Comparison of ENCODE assay signal across 8 mouse cellular contexts in genomic region chr8:71487691-71488445, GRCm38 (mm10). TPM values are rescaled to one million over a fixed set of nuclear protein-coding genes. Genes with fewer than 3 reads are reported as not detected.
DNase-seq lines count a peak whose midpoint lies in the region; ATAC-seq and TF ChIP-seq lines count a peak whose summit lies in the region.

Gene Gtpbp3 (plus strand): TSS chr8:71488103.

- in situ Hi-C loops in ES-E14 (cut with MboI; ENCODE audit: low sequenced_read_pairs in 2 of 2, unreplicated experiment in 2 of 2), result no loop called here

- H3K27me3 ChIP-seq in forebrain, postnatal 0 days (ENCODE audit: insufficient read depth, low read length), result no peaks in the 10 kb centered on the region
- H3K27me3 ChIP-seq in lung, embryonic 16.5 days (ENCODE audit: control insufficient read depth, insufficient read depth, low read depth, low read length), result no peaks in the 10 kb centered on the region

- no peaks in the 10 kb centered on the region for H3K9me3 ChIP-seq in ES-E14 (ENCODE audit: control insufficient read depth, insufficient read depth, low read depth, low read length)
- H3K9me3 ChIP-seq in forebrain, postnatal 0 days (ENCODE audit: low read length), result no peaks in the 10 kb centered on the region
- H3K9me3 ChIP-seq in lung, embryonic 16.5 days (ENCODE audit: control insufficient read depth, low read length), result no peaks in the 10 kb centered on the region

- H3K36me3 ChIP-seq in ES-E14 (ENCODE audit: control insufficient read depth, insufficient read depth, low read length, poor library complexity, severe bottlenecking), result peaks cover 30% of the 10 kb centered on the region
- H3K36me3 ChIP-seq in forebrain, postnatal 0 days (ENCODE audit: insufficient read depth), result peaks cover 21% of the 10 kb centered on the region
- H3K36me3 ChIP-seq in lung, embryonic 16.5 days (ENCODE audit: control insufficient read depth, insufficient read depth, low read length), result peaks cover 10% of the 10 kb centered on the region

- peak; percentile 38 for ATAC-seq in forebrain, postnatal 0 days
- ATAC-seq in lung, embryonic 16.5 days (ENCODE audit: low read depth), result peak; percentile 61

- under 1% methylated on average over 33 of the region's 33 CpGs for WGBS in forebrain, postnatal 0 days
- under 1% methylated on average over 33 of the region's 33 CpGs for WGBS in lung, embryonic 16.5 days

- no peak for TF ChIP-seq CTCF in forebrain, postnatal 0 days (IDR thresholded peaks at IDR 0.05; ENCODE audit: low read depth)

- peak within 1 kb of the TSS; percentile 75; the same call in 1 of the 2 replicates for H3K27ac ChIP-seq in ES-E14 (ENCODE audit: insufficient read depth, low read depth, low read length, poor library complexity, severe bottlenecking)
- peak within 1 kb of the TSS; percentile 57; the same call in 1 of the 2 replicates for H3K27ac ChIP-seq in forebrain, postnatal 0 days (ENCODE audit: low read depth, low read length)
- peak within 1 kb of the TSS; percentile 94 for H3K27ac ChIP-seq in lung, embryonic 16.5 days (ENCODE audit: low read length)

- H3K4me1 ChIP-seq in ES-E14 (ENCODE audit: control insufficient read depth in 2 of 2, insufficient read depth in 2 of 2, low read length in 2 of 2, poor library complexity in 1 of 2), result peaks cover 0 to 14% of the 10 kb centered on the region in 2 experiments; a peak in 1 of 4 replicates
- H3K4me1 ChIP-seq in forebrain, postnatal 0 days (ENCODE audit: insufficient read depth), result peaks cover 5% of the 10 kb centered on the region; the same call in 1 of the 2 replicates
- H3K4me1 ChIP-seq in lung, embryonic 16.5 days (replicated peaks; ENCODE audit: control insufficient read depth, insufficient read depth, low read length), result peaks cover 16% of the 10 kb centered on the region

- peak within 1 kb of the TSS; percentile 100 for H3K4me2 ChIP-seq in forebrain, postnatal 0 days (ENCODE audit: low read depth)
- H3K4me2 ChIP-seq in lung, embryonic 16.5 days (ENCODE audit: low read depth, low read length), result peak within 1 kb of the TSS; percentile 96

- H3K4me3 ChIP-seq in ES-E14 (ENCODE audit: insufficient read depth in 1 of 2, low read depth in 1 of 2, low read length in 2 of 2, poor library complexity in 1 of 2, severe bottlenecking in 1 of 2), result peak within 1 kb of the TSS; percentile 81 to 93
- H3K4me3 ChIP-seq in forebrain, postnatal 0 days (ENCODE audit: low read depth, low read length), result peak within 1 kb of the TSS; percentile 65
- peak within 1 kb of the TSS; percentile 93 for H3K4me3 ChIP-seq in lung, embryonic 16.5 days (ENCODE audit: low read length)

- H3K9ac ChIP-seq in ES-E14 (ENCODE audit: insufficient read depth, low read depth, low read length, poor library complexity, severe bottlenecking), result peak within 1 kb of the TSS; percentile 82
- peak within 1 kb of the TSS; percentile 47 for H3K9ac ChIP-seq in forebrain, postnatal 0 days
- H3K9ac ChIP-seq in lung, embryonic 16.5 days (ENCODE audit: low read length), result peak within 1 kb of the TSS; percentile 84

- DNase-seq in ES-E14 (ENCODE audit: low read depth, low spot score), result no peak
- peak; percentile 82 to 83 for DNase-seq in cerebellum, adult 18-20 months
- DNase-seq in forebrain, postnatal 0 days, result peak; percentile 75
- peak; percentile 84 for DNase-seq in heart, postnatal 4 days
- peak; percentile 80 for DNase-seq in layer of hippocampus, adult 9-11 months
- DNase-seq in ovary, adult 18-20 months (ENCODE audit: low spot score), result peak; percentile 75
- DNase-seq in thymus, adult 18-20 months, result peak; percentile 66 to 76

TF ChIP-seq in ES-E14, 5 proteins besides CTCF, POLR2A, EP300 and RAD21:
- TF ChIP-seq MAFK (IDR thresholded peaks at IDR 0.05; ENCODE audit: insufficient read depth, low read depth, low read length) (no peak), ZC3H11A (IDR thresholded peaks at IDR 0.05; ENCODE audit: borderline replicate concordance, low read depth, low read length) (no peak)

RNA-seq across cellular contexts. Expression of gene Gtpbp3, which starts in this region (rescaled TPM):
- total RNA-seq in ES-E14 (2012; rRNA removed), result 60.4 and 63.8 TPM in 2 replicates
- 23.6 and 33.6 TPM in 2 replicates for total RNA-seq in forebrain, postnatal 0 days (2014; rRNA removed)
- polyA plus RNA-seq in forebrain, postnatal 0 days (2015; fragmentation: Nextera tagmentation; extraction: Ambion mirVana), result 6.9 and 9.4 TPM in 2 replicates
- total RNA-seq in heart, postnatal 4 days (2021), result 10 to 100 TPM; 17.8 to 20.1 TPM
- polyA plus RNA-seq in lung, embryonic 16.5 days (2015; fragmentation: Nextera tagmentation; extraction: Ambion mirVana), result 16.1 and 17.4 TPM in 2 replicates
